Mouse (Mus musculus): ENCODE data around the gene Fndc3a. TPM values are rescaled to one million over a fixed set of nuclear protein-coding genes. Genes with fewer than 3 reads are reported as not detected.

The Fndc3a gene
- polyA plus RNA-seq, 2 experiments, result 29.0 to 39.4 TPM

- WGBS, result 54% methylated on average over 6 of the region's 6 CpGs
- no peak for DNase-seq (ENCODE audit: low spot score)
- Histone ChIP-seq H3K9me3 (ENCODE audit: control insufficient read depth, low read length) (no peaks in the 10 kb centered on the region), H3K4me3 (replicated peaks; ENCODE audit: low read length) (no peak overlapping the region), H3K4me2 (replicated peaks; ENCODE audit: low read depth, low read length, severe bottlenecking) (no peak overlapping the region), H3K36me3 (ENCODE audit: control insufficient read depth, insufficient read depth, low read length) (no peaks in the 10 kb centered on the region), H3K27me3 (ENCODE audit: control insufficient read depth, insufficient read depth, low read length) (no peaks in the 10 kb centered on the region), H3K9ac (ENCODE audit: low read depth, low read length, severe bottlenecking) (no peak overlapping the region), H3K4me1 (ENCODE audit: control insufficient read depth, insufficient read depth, low read length) (no peaks in the 10 kb centered on the region), H3K27ac (replicated peaks; ENCODE audit: low read depth, low read length) (no peak overlapping the region)
- ATAC-seq (ENCODE audit: low FRiP score, low read depth), result no peak
- TF ChIP-seq POLR2A (IDR thresholded peaks at IDR 0.05; ENCODE audit: borderline replicate concordance, extremely low read depth, insufficient read depth, insufficient read length), result no peak
These were observed 206.6 kb downstream of the Fndc3a start for GRCm38 (mm10) chr14:72503241-72503640.

DNA sequence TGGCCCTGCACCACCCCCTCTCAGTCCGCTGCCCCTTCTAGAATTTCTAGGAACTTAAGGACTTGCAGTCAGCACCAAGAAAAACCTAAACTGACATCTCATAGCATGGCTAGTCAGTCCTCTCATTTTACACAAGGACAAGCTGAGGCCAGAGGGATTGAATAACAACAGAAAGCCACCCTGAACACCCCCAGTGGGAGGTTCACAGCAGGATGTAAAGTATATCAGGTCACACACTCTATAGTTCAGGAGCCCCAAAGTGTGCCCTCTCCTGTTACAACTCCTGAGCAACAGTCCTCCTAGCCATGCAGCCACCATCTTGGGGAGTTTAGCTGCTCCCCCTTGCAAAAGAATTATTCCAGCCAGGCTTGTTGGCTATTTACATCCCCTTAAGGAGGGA is 216.0 kb downstream of the Fndc3a start:
- H3K27ac ChIP-seq (replicated peaks; ENCODE audit: low read depth, low read length), result no peak overlapping the region
- no peak for TF ChIP-seq POLR2A (IDR thresholded peaks at IDR 0.05; ENCODE audit: borderline replicate concordance, extremely low read depth, insufficient read depth, insufficient read length)
- 85% methylated on average over 1 of the region's 1 CpGs for WGBS
- DNase-seq (ENCODE audit: low spot score), result no peak
- ATAC-seq (ENCODE audit: low FRiP score, low read depth), result no peak
- no peak overlapping the region for H3K4me3 ChIP-seq (replicated peaks; ENCODE audit: low read length)
- H3K27me3 ChIP-seq (ENCODE audit: control insufficient read depth, insufficient read depth, low read length), result no peaks in the 10 kb centered on the region
- H3K9me3 ChIP-seq (ENCODE audit: control insufficient read depth, low read length), result no peaks in the 10 kb centered on the region
- H3K4me1 ChIP-seq (ENCODE audit: control insufficient read depth, insufficient read depth, low read length), result no peaks in the 10 kb centered on the region
- no peak overlapping the region for H3K4me2 ChIP-seq (replicated peaks; ENCODE audit: low read depth, low read length, severe bottlenecking)
- no peaks in the 10 kb centered on the region for H3K36me3 ChIP-seq (ENCODE audit: control insufficient read depth, insufficient read depth, low read length)
- H3K9ac ChIP-seq (ENCODE audit: low read depth, low read length, severe bottlenecking), result no peak overlapping the region

DNA sequence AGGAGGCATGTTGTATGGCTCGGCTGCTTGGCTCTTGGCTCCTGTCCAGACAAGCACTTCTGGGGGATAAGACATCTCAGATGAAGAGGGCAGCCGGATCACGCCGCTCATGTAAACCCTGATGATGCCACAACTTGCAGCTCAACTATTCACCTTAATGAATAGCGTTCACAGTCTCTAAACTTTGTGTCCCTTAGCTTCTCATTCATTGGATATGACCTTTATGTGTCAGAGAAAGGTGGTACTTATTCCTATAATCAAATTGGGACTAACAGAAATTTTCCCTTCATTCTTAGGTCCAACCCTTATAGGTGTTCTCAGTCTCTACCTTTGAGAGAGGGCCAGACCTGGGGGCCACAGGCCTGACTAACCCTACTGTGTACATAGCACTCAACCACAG is 218.1 kb downstream of the Fndc3a start, which contains the start of gene Gm9195:
Gene Gm9195, minus strand, starts transcription at position 101 of the 400 bp plus-strand sequence.
- Histone ChIP-seq H3K9me3 (ENCODE audit: control insufficient read depth, low read length) (no peaks in the 10 kb centered on the region), H3K9ac (ENCODE audit: low read depth, low read length, severe bottlenecking) (no peak within 1 kb of the TSS), H3K27me3 (ENCODE audit: control insufficient read depth, insufficient read depth, low read length) (no peaks in the 10 kb centered on the region), H3K4me2 (replicated peaks; ENCODE audit: low read depth, low read length, severe bottlenecking) (no peak within 1 kb of the TSS), H3K4me3 (replicated peaks; ENCODE audit: low read length) (no peak within 1 kb of the TSS), H3K4me1 (ENCODE audit: control insufficient read depth, insufficient read depth, low read length) (no peaks in the 10 kb centered on the region), H3K27ac (replicated peaks; ENCODE audit: low read depth, low read length) (no peak within 1 kb of the TSS), H3K36me3 (ENCODE audit: control insufficient read depth, insufficient read depth, low read length) (no peaks in the 10 kb centered on the region)
- WGBS, result 82% methylated on average over 5 of the region's 5 CpGs
- DNase-seq (ENCODE audit: low spot score), result no peak
- no peak for ATAC-seq (ENCODE audit: low FRiP score, low read depth)
- no peak for TF ChIP-seq POLR2A (IDR thresholded peaks at IDR 0.05; ENCODE audit: borderline replicate concordance, extremely low read depth, insufficient read depth, insufficient read length)

DNA sequence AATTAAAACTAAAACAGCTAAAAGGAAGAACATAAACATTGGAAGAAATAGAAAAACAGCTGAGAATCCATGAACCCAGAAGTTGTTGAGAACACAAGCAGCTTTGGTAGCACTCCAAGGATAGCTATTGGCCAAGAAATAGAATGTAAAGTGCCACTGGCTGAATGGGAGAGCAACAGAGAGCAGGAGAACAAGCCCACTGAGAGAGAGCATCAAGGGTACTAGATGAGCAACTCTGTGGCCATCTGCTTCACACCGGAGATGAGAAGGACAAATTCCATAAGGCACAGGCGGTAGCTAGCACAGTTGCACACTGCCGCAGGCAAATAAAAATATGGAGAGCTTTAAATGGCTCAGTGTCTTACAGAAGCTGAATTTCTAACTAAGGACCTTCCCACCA is 219.4 kb downstream of the Fndc3a start:
- 89% methylated on average over 3 of the region's 3 CpGs for WGBS
- H3K27me3 ChIP-seq (ENCODE audit: control insufficient read depth, insufficient read depth, low read length), result no peaks in the 10 kb centered on the region

More for the DNA sequence above, 219.4 kb downstream of the Fndc3a start:
- DNase-seq (ENCODE audit: low spot score) (no peak), ATAC-seq (ENCODE audit: low FRiP score, low read depth) (no peak)
- Histone ChIP-seq H3K4me1 (ENCODE audit: control insufficient read depth, insufficient read depth, low read length) (no peaks in the 10 kb centered on the region), H3K4me3 (replicated peaks; ENCODE audit: low read length) (no peak overlapping the region), H3K9me3 (ENCODE audit: control insufficient read depth, low read length) (no peaks in the 10 kb centered on the region), H3K27ac (replicated peaks; ENCODE audit: low read depth, low read length) (no peak overlapping the region), H3K9ac (ENCODE audit: low read depth, low read length, severe bottlenecking) (no peak overlapping the region), H3K4me2 (replicated peaks; ENCODE audit: low read depth, low read length, severe bottlenecking) (no peak overlapping the region), H3K36me3 (ENCODE audit: control insufficient read depth, insufficient read depth, low read length) (no peaks in the 10 kb centered on the region)
- no peak for TF ChIP-seq POLR2A (IDR thresholded peaks at IDR 0.05; ENCODE audit: borderline replicate concordance, extremely low read depth, insufficient read depth, insufficient read length)

Other genes starting within 250 kb of the Fndc3a start
- not detected in 2 replicates for gene Gm9195, start 218.2 kb downstream of the Fndc3a start, polyA plus RNA-seq (2012; rRNA removed)
- gene Gm9195, start 218.2 kb downstream of the Fndc3a start, polyA plus RNA-seq (2014; fragmentation: Nextera tagmentation; extraction: Ambion mirVana), result not detected in 2 replicates

Measured in limb, embryonic 14.5 days (tissue).